ENCODE assay signal across 1 mouse cellular context in the genomic region with DNA sequence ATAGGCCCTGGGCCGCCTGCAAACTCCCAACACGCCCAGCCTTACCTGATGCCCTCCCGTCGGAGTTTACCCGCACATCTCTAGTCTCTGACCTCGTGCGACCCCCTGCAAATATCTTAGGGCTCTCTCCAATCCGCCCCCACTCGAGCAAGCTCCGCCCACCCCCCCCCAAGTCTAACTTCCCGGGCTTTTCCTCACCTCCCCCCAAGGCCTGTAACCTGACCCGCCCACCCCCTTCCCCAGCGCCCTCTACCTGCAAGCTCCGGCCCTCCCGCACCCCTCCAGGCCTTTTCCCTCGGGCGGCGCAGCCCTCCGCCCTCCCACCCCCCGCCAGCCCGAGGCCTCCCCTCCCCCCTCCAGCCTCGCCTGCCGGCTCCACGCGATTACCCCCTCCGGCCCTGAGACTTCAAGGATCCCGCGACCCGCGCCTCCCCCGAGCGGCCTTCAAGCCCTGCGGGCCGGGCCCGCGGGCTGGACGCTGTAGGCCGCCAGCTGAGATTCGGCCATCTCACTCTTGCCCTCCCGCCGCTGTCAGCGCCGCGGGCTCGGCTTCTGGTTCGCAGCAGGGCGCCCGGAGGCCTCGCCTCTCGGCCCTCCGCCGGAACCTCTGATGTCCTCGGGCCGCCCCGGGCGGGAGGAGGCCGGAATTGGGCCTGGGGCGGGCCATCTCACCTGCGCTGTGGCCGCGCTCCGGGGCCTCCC.
TF ChIP-seq lines count a peak whose summit lies in the region.

No protein-coding gene starts in this region.

TF ChIP-seq in myocyte, 11 proteins besides CTCF, POLR2A, EP300 and RAD21 (continued from another document):
- TF ChIP-seq CEBPB (IDR thresholded peaks at IDR 0.05; ENCODE audit: insufficient read depth, poor library complexity, severe bottlenecking) (no peak), USF1 (IDR thresholded peaks at IDR 0.05; ENCODE audit: low read depth) (no peak), REST (IDR thresholded peaks at IDR 0.05; ENCODE audit: insufficient read depth, insufficient read length) (no peak)
